Mouse (Mus musculus): ENCODE results near the gene Slc10a4.

Slc10a4 gene

DNA sequence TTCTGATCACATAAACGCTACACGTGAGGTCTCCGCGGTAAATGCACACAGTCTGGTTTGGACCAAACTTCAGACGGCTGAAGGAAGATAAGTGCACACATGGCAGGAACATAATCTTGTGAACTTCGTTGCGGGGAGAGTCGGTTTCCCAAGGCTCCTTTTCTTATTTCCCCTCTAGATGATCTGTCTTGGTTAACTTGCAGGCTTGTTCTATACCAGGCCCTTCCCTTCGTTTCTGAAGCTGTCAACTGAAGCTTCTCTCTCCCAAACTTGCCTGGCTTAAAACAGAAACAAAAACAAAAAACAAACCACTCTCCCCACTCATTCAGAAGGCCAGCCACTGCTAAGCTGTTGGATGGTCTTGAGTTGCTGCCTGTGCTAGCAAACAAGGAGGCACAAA lies 8.1 kb downstream of the Slc10a4 start:
- DNase-seq, result no peak

GRCm38 (mm10) chr5:73023801-73024200 lies 17.1 kb downstream of the Slc10a4 start:
- DNase-seq, result no peak

- no peak for DNase-seq
Observed at GRCm38 (mm10) chr5:73028646-73029045, 22.0 kb downstream of the Slc10a4 start.

- no peak for DNase-seq
Observed at GRCm38 (mm10) chr5:73032481-73032880, 25.8 kb downstream of the Slc10a4 start.

DNA sequence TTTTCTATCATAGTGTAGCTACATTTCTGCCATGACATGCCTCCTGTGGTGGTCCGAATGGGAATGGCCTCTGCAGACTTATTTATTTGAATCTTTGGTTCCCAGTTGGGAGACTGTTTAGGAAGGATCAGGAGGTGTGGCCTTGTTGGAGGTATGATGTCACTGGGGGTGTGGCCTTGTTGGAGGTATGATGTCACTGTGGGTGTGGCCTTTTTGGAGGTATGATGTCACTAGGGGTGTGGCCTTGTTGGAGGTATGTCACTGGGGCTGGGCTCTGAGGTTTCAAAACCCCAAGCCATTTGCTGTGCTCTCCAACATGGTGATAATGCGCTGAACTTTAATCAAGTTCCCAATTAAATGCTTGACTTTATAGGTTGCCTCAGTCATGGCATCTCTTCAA lies 37.4 kb downstream of the Slc10a4 start:
- DNase-seq, result no peak

DNA sequence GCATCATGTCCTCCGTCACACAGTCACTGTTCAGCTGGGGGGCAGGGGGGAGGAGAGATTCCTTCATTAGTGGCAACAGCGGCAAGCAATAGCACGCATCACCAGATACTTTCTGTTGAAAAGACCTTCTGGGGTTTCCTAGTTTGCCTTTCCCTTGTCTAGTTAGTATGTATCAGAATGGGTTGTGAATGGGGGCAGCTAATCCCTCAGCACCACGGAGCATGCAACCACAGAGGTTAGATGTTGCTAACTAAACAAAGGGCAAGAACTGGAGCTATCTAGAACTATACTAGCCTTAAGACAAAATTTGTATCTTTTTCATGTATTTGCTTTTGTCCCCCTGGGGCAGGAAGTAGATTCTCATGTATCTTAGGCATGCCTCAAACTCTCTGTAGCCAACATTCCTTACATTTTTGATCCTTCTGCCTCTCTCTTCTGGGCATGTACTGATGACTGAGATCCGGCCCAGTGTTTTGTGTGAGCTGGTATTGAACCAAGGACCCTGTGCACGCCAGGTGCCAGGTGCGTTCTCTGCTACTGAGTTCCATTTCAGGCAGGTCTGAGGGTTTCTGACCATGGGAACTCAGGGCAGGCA lies 41.1 kb downstream of the Slc10a4 start:
- no peak for DNase-seq

GRCm38 (mm10) chr5:73053933-73054332 lies 47.2 kb downstream of the Slc10a4 start:
- no peak for DNase-seq

DNA sequence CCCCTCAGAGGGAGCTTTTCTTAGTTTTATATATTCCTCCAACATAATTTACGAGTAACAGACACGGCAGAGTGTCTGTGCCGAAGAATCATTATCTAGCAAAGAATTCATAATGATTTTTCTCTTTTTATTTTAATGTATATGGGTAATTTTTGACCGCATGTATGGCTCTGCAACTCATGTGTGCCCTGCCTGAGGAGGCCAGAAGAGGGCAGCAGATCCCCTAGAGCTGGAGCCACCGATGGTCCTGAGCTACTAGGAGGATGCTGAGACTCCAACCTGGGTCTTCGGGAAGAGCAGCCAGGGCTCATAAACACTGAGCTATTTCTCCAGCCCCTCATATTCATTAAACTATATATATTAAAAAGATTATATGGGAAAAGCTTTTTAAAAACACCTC lies 49.8 kb downstream of the Slc10a4 start:
- DNase-seq, result no peak

- DNase-seq, result no peak
Observed at GRCm38 (mm10) chr5:73056937-73057336, 50.3 kb downstream of the Slc10a4 start.

DNA sequence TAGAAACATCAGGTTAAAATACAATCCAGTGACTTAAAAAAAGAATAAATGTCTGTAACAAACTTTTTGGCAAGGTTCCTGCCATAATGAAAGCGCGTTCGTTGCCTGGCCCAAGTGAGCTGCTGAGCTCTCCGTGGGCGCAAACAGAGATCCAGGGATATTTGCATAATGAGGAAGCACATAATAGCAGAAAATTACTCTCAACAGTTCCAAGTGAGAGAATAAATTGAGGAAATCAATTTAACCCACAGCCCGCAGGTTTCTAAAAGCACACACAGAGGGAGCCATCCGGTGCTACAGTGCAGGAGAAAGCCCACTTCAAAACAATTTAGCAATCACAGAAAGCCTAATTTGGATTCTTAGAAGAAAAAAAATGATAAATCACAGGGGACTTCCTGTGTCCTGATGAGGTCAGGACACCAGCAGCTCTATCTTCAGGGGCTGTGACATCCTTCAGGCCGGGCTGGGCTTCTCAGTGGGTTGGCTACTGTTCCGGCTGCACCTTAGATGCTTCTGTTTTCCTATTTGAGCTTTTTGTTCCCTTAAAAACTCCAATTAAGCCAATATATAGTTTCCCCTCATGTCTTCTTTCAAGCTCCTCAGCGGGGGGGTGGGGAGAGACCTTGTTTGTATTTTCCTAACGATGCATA lies 54.9 kb downstream of the Slc10a4 start:
- DNase-seq, result no peak

Data from right cerebral cortex, postnatal 14 days (tissue).